Mouse (Mus musculus): ENCODE measurements around the gene Duoxa1. TPM values are rescaled to one million over a fixed set of nuclear protein-coding genes. Genes with fewer than 3 reads are reported as not detected.
A peak's percentile ranks its signal among the peaks of the same experiment; 100 is the strongest.
"Not testable (repeated sequence)": the region's sequence is repeated elsewhere in the genome, so short reads cannot be mapped to it uniquely, and the experiment has no call there.

Duoxa1 gene
- polyA plus RNA-seq, 1 experiment from 2014 or later: 3.0 TPM

GRCm38 (mm10) chr2:122345106-122345893 lies 31.8 kb upstream of the Duoxa1 start:
- H3K9ac ChIP-seq (replicated peaks; ENCODE audit: low read depth, low read length): no peak overlapping the region
- H3K36me3 ChIP-seq (ENCODE audit: control insufficient read depth, insufficient read depth, low read length): no peaks in the 10 kb centered on the region
- H3K4me2 ChIP-seq (replicated peaks; ENCODE audit: low read depth, low read length): no peak overlapping the region
- ATAC-seq (ENCODE audit: insufficient number of reproducible peaks, insufficient read depth, low FRiP score, low read depth): no peak
- H3K4me1 ChIP-seq (ENCODE audit: control insufficient read depth, insufficient read depth, low read length): peaks cover 12% of the 10 kb centered on the region; the same call in 1 of the 2 replicates
- WGBS: 73% methylated on average over 6 of the region's 6 CpGs
- peak overlapping the region; percentile 58; the same call in 1 of the 2 replicates for H3K27ac ChIP-seq (ENCODE audit: low read length)
- no peak overlapping the region for H3K4me3 ChIP-seq (ENCODE audit: low read depth, low read length)
- H3K9me3 ChIP-seq (ENCODE audit: control insufficient read depth, low read depth, low read length): no peaks in the 10 kb centered on the region
- no peaks in the 10 kb centered on the region for H3K27me3 ChIP-seq (ENCODE audit: control insufficient read depth, insufficient read depth, low read length)

- no peak overlapping the region for H3K9ac ChIP-seq (replicated peaks; ENCODE audit: low read depth, low read length)
- no peak for ATAC-seq (ENCODE audit: insufficient number of reproducible peaks, insufficient read depth, low FRiP score, low read depth)
- H3K27ac ChIP-seq (ENCODE audit: low read length): no peak overlapping the region
- WGBS: 54% methylated on average over 21 of the region's 21 CpGs
- H3K9me3 ChIP-seq (ENCODE audit: control insufficient read depth, low read depth, low read length): no peaks in the 10 kb centered on the region
- H3K36me3 ChIP-seq (ENCODE audit: control insufficient read depth, insufficient read depth, low read length): no peaks in the 10 kb centered on the region
- H3K4me1 ChIP-seq (ENCODE audit: control insufficient read depth, insufficient read depth, low read length): no peaks in the 10 kb centered on the region
- H3K4me3 ChIP-seq (ENCODE audit: low read depth, low read length): no peak overlapping the region
- H3K4me2 ChIP-seq (replicated peaks; ENCODE audit: low read depth, low read length): no peak overlapping the region
- no peaks in the 10 kb centered on the region for H3K27me3 ChIP-seq (ENCODE audit: control insufficient read depth, insufficient read depth, low read length)
Observed at GRCm38 (mm10) chr2:122337291-122337690, 23.8 kb upstream of the Duoxa1 start.

GRCm38 (mm10) chr2:122334170-122334569 lies 20.6 kb upstream of the Duoxa1 start:
- no peaks in the 10 kb centered on the region for H3K36me3 ChIP-seq (ENCODE audit: control insufficient read depth, insufficient read depth, low read length)
- no peaks in the 10 kb centered on the region for H3K9me3 ChIP-seq (ENCODE audit: control insufficient read depth, low read depth, low read length)
- no peak for ATAC-seq (ENCODE audit: insufficient number of reproducible peaks, insufficient read depth, low FRiP score, low read depth)
- no peak overlapping the region for H3K4me2 ChIP-seq (replicated peaks; ENCODE audit: low read depth, low read length)
- H3K27ac ChIP-seq (ENCODE audit: low read length): no peak overlapping the region
- no peak overlapping the region for H3K4me3 ChIP-seq (ENCODE audit: low read depth, low read length)
- WGBS: 63% methylated on average over 3 of the region's 3 CpGs
- no peak overlapping the region for H3K9ac ChIP-seq (replicated peaks; ENCODE audit: low read depth, low read length)
- no peaks in the 10 kb centered on the region for H3K4me1 ChIP-seq (ENCODE audit: control insufficient read depth, insufficient read depth, low read length)
- H3K27me3 ChIP-seq (ENCODE audit: control insufficient read depth, insufficient read depth, low read length): no peaks in the 10 kb centered on the region

GRCm38 (mm10) chr2:122332222-122332621 lies 18.7 kb upstream of the Duoxa1 start:
- Histone ChIP-seq H3K36me3 (ENCODE audit: control insufficient read depth, insufficient read depth, low read length) (no peaks in the 10 kb centered on the region), H3K4me1 (ENCODE audit: control insufficient read depth, insufficient read depth, low read length) (no peaks in the 10 kb centered on the region), H3K9me3 (ENCODE audit: control insufficient read depth, low read depth, low read length) (no peaks in the 10 kb centered on the region), H3K4me3 (ENCODE audit: low read depth, low read length) (no peak overlapping the region), H3K27ac (ENCODE audit: low read length) (no peak overlapping the region), H3K27me3 (ENCODE audit: control insufficient read depth, insufficient read depth, low read length) (no peaks in the 10 kb centered on the region), H3K4me2 (replicated peaks; ENCODE audit: low read depth, low read length) (no peak overlapping the region), H3K9ac (replicated peaks; ENCODE audit: low read depth, low read length) (no peak overlapping the region)
- no peak for ATAC-seq (ENCODE audit: insufficient number of reproducible peaks, insufficient read depth, low FRiP score, low read depth)
- WGBS: 63% methylated on average over 3 of the region's 3 CpGs

GRCm38 (mm10) chr2:122330317-122330716 lies 16.8 kb upstream of the Duoxa1 start:
- not testable (repeated sequence) for H3K9me3 ChIP-seq (ENCODE audit: control insufficient read depth, low read depth, low read length); ATAC-seq (ENCODE audit: insufficient number of reproducible peaks, insufficient read depth, low FRiP score, low read depth); H3K4me2 ChIP-seq (replicated peaks; ENCODE audit: low read depth, low read length); H3K27me3 ChIP-seq (ENCODE audit: control insufficient read depth, insufficient read depth, low read length); H3K27ac ChIP-seq (ENCODE audit: low read length); H3K9ac ChIP-seq (replicated peaks; ENCODE audit: low read depth, low read length); H3K4me1 ChIP-seq (ENCODE audit: control insufficient read depth, insufficient read depth, low read length); H3K36me3 ChIP-seq (ENCODE audit: control insufficient read depth, insufficient read depth, low read length); H3K4me3 ChIP-seq (ENCODE audit: low read depth, low read length)
- 84% methylated on average over 4 of the region's 6 CpGs for WGBS

GRCm38 (mm10) chr2:122327986-122328385 lies 14.5 kb upstream of the Duoxa1 start:
- no peaks in the 10 kb centered on the region for H3K9me3 ChIP-seq (ENCODE audit: control insufficient read depth, low read depth, low read length)
- no peak overlapping the region for H3K4me3 ChIP-seq (ENCODE audit: low read depth, low read length)
- H3K9ac ChIP-seq (replicated peaks; ENCODE audit: low read depth, low read length): no peak overlapping the region
- no peaks in the 10 kb centered on the region for H3K4me1 ChIP-seq (ENCODE audit: control insufficient read depth, insufficient read depth, low read length)
- ATAC-seq (ENCODE audit: insufficient number of reproducible peaks, insufficient read depth, low FRiP score, low read depth): no peak
- no peak overlapping the region for H3K4me2 ChIP-seq (replicated peaks; ENCODE audit: low read depth, low read length)
- H3K27me3 ChIP-seq (ENCODE audit: control insufficient read depth, insufficient read depth, low read length): no peaks in the 10 kb centered on the region
- H3K36me3 ChIP-seq (ENCODE audit: control insufficient read depth, insufficient read depth, low read length): no peaks in the 10 kb centered on the region
- WGBS: 56% methylated on average over 3 of the region's 3 CpGs
- H3K27ac ChIP-seq (ENCODE audit: low read length): no peak overlapping the region

GRCm38 (mm10) chr2:122325361-122325760 lies 11.8 kb upstream of the Duoxa1 start:
- H3K27ac ChIP-seq (ENCODE audit: low read length): no peak overlapping the region
- no peak overlapping the region for H3K4me3 ChIP-seq (ENCODE audit: low read depth, low read length)
- H3K9me3 ChIP-seq (ENCODE audit: control insufficient read depth, low read depth, low read length): no peaks in the 10 kb centered on the region
- H3K4me1 ChIP-seq (ENCODE audit: control insufficient read depth, insufficient read depth, low read length): no peaks in the 10 kb centered on the region
- ATAC-seq (ENCODE audit: insufficient number of reproducible peaks, insufficient read depth, low FRiP score, low read depth): no peak
- H3K27me3 ChIP-seq (ENCODE audit: control insufficient read depth, insufficient read depth, low read length): no peaks in the 10 kb centered on the region
- 58% methylated on average over 2 of the region's 2 CpGs for WGBS
- H3K9ac ChIP-seq (replicated peaks; ENCODE audit: low read depth, low read length): no peak overlapping the region
- no peak overlapping the region for H3K4me2 ChIP-seq (replicated peaks; ENCODE audit: low read depth, low read length)
- no peaks in the 10 kb centered on the region for H3K36me3 ChIP-seq (ENCODE audit: control insufficient read depth, insufficient read depth, low read length)

- WGBS: 77% methylated on average over 3 of the region's 3 CpGs
- ATAC-seq (ENCODE audit: insufficient number of reproducible peaks, insufficient read depth, low FRiP score, low read depth): no peak
- no peak overlapping the region for H3K9ac ChIP-seq (replicated peaks; ENCODE audit: low read depth, low read length)
- H3K4me3 ChIP-seq (ENCODE audit: low read depth, low read length): no peak overlapping the region
- H3K4me1 ChIP-seq (ENCODE audit: control insufficient read depth, insufficient read depth, low read length): no peaks in the 10 kb centered on the region
- H3K36me3 ChIP-seq (ENCODE audit: control insufficient read depth, insufficient read depth, low read length): no peaks in the 10 kb centered on the region
- no peaks in the 10 kb centered on the region for H3K27me3 ChIP-seq (ENCODE audit: control insufficient read depth, insufficient read depth, low read length)
- no peaks in the 10 kb centered on the region for H3K9me3 ChIP-seq (ENCODE audit: control insufficient read depth, low read depth, low read length)
- H3K27ac ChIP-seq (ENCODE audit: low read length): no peak overlapping the region
- H3K4me2 ChIP-seq (replicated peaks; ENCODE audit: low read depth, low read length): no peak overlapping the region
Observed at GRCm38 (mm10) chr2:122324586-122324985, 11.1 kb upstream of the Duoxa1 start.

- Histone ChIP-seq H3K9me3 (ENCODE audit: control insufficient read depth, low read depth, low read length) (no peaks in the 10 kb centered on the region), H3K36me3 (ENCODE audit: control insufficient read depth, insufficient read depth, low read length) (no peaks in the 10 kb centered on the region), H3K27me3 (ENCODE audit: control insufficient read depth, insufficient read depth, low read length) (no peaks in the 10 kb centered on the region), H3K4me2 (replicated peaks; ENCODE audit: low read depth, low read length) (no peak overlapping the region), H3K27ac (ENCODE audit: low read length) (no peak overlapping the region), H3K4me3 (ENCODE audit: low read depth, low read length) (no peak overlapping the region), H3K4me1 (ENCODE audit: control insufficient read depth, insufficient read depth, low read length) (no peaks in the 10 kb centered on the region), H3K9ac (replicated peaks; ENCODE audit: low read depth, low read length) (no peak overlapping the region)
- ATAC-seq (ENCODE audit: insufficient number of reproducible peaks, insufficient read depth, low FRiP score, low read depth): no peak
- WGBS: 43% methylated on average over 3 of the region's 3 CpGs
Observed at GRCm38 (mm10) chr2:122323960-122324359, 10.4 kb upstream of the Duoxa1 start.
